Mouse (Mus musculus): ENCODE results near the gene Rai2. TPM values are rescaled to one million over a fixed set of nuclear protein-coding genes. Genes with fewer than 3 reads are reported as not detected.
"Not testable (repeated sequence)": the region's sequence is repeated elsewhere in the genome, so short reads cannot be mapped to it uniquely, and the experiment has no call there.

Gene Rai2
- polyA plus RNA-seq, 1 experiment from 2014 or later: 4.0 TPM

GRCm38 (mm10) chrX:161745296-161745695, 28.4 kb downstream of the Rai2 start:
- Histone ChIP-seq H3K27me3 (ENCODE audit: control insufficient read depth, insufficient read depth, low read length) (no peaks in the 10 kb centered on the region), H3K9me3 (ENCODE audit: control insufficient read depth, low read length) (no peaks in the 10 kb centered on the region), H3K36me3 (ENCODE audit: control insufficient read depth, insufficient read depth, low read length) (no peaks in the 10 kb centered on the region), H3K9ac (ENCODE audit: low read length) (no peak overlapping the region), H3K4me1 (ENCODE audit: control insufficient read depth in 2 of 2, insufficient read depth in 2 of 2, low read length in 2 of 2) (no peaks in the 10 kb centered on the region), H3K27ac (replicated peaks in 1 of 2; ENCODE audit: control insufficient read depth in 1 of 2, insufficient read depth in 1 of 2, low read depth in 2 of 2, low read length in 2 of 2) (no peak overlapping the region), H3K4me2 (ENCODE audit: low read length) (no peak overlapping the region), H3K4me3 (ENCODE audit: control insufficient read depth in 1 of 2, insufficient read depth in 1 of 2, low read depth in 1 of 2, low read length in 2 of 2) (no peak overlapping the region)
- 71% methylated on average over 3 of the region's 3 CpGs for WGBS
- no peak for ATAC-seq (ENCODE audit: insufficient number of reproducible peaks, insufficient read depth, low FRiP score, low read depth)

DNA sequence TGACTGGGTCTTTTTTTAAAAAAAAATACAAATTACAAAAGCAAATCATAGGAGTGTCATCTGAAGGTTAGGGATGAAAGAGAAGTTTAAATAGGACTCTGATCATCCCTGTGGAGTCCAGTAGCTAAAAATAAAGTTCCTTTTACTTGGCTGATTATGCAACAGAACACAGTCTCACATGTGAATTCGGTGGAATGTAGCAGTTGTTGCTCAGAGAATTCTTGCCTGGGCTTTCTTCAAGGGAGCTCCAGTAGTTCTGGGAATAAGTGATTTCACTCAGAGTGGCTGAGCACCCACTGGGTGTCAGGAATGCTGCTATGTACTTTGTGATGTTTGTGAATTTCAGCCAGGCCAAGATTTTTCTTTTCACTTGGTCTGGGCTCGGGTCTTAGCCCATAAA, 30.5 kb downstream of the Rai2 start:
- H3K9ac ChIP-seq (ENCODE audit: low read length): no peak overlapping the region
- no peak overlapping the region for H3K4me2 ChIP-seq (ENCODE audit: low read length)
- H3K36me3 ChIP-seq (ENCODE audit: control insufficient read depth, insufficient read depth, low read length): no peaks in the 10 kb centered on the region
- 61% methylated on average over 2 of the region's 2 CpGs for WGBS
- ATAC-seq (ENCODE audit: insufficient number of reproducible peaks, insufficient read depth, low FRiP score, low read depth): no peak
- no peaks in the 10 kb centered on the region for H3K4me1 ChIP-seq (ENCODE audit: control insufficient read depth in 2 of 2, insufficient read depth in 2 of 2, low read length in 2 of 2)
- no peak overlapping the region for H3K27ac ChIP-seq (replicated peaks in 1 of 2; ENCODE audit: control insufficient read depth in 1 of 2, insufficient read depth in 1 of 2, low read depth in 2 of 2, low read length in 2 of 2)
- H3K4me3 ChIP-seq (ENCODE audit: control insufficient read depth in 1 of 2, insufficient read depth in 1 of 2, low read depth in 1 of 2, low read length in 2 of 2): no peak overlapping the region
- H3K27me3 ChIP-seq (ENCODE audit: control insufficient read depth, insufficient read depth, low read length): no peaks in the 10 kb centered on the region
- no peaks in the 10 kb centered on the region for H3K9me3 ChIP-seq (ENCODE audit: control insufficient read depth, low read length)

- Histone ChIP-seq H3K4me1 (ENCODE audit: control insufficient read depth in 2 of 2, insufficient read depth in 2 of 2, low read length in 2 of 2) (no peaks in the 10 kb centered on the region), H3K27me3 (ENCODE audit: control insufficient read depth, insufficient read depth, low read length) (0 out of 2 replicates have a peak, but pooled peaks cover 2% of the 10 kb centered on the region), H3K36me3 (ENCODE audit: control insufficient read depth, insufficient read depth, low read length) (no peaks in the 10 kb centered on the region), H3K27ac (replicated peaks in 1 of 2; ENCODE audit: control insufficient read depth in 1 of 2, insufficient read depth in 1 of 2, low read depth in 2 of 2, low read length in 2 of 2) (no peak overlapping the region), H3K9ac (ENCODE audit: low read length) (no peak overlapping the region), H3K4me3 (ENCODE audit: control insufficient read depth in 1 of 2, insufficient read depth in 1 of 2, low read depth in 1 of 2, low read length in 2 of 2) (no peak overlapping the region), H3K9me3 (ENCODE audit: control insufficient read depth, low read length) (no peaks in the 10 kb centered on the region), H3K4me2 (ENCODE audit: low read length) (no peak overlapping the region)
- ATAC-seq (ENCODE audit: insufficient number of reproducible peaks, insufficient read depth, low FRiP score, low read depth): no peak
- 78% methylated on average over 2 of the region's 2 CpGs for WGBS
Measured at GRCm38 (mm10) chrX:161753514-161753913, 36.6 kb downstream of the Rai2 start.

GRCm38 (mm10) chrX:161776321-161776962, 59.6 kb downstream of the Rai2 start:
- H3K4me1 ChIP-seq (ENCODE audit: control insufficient read depth in 2 of 2, insufficient read depth in 2 of 2, low read length in 2 of 2): no peaks in the 10 kb centered on the region
- H3K36me3 ChIP-seq (ENCODE audit: control insufficient read depth, insufficient read depth, low read length): no peaks in the 10 kb centered on the region
- 65% methylated on average over 12 of the region's 12 CpGs for WGBS

DNA sequence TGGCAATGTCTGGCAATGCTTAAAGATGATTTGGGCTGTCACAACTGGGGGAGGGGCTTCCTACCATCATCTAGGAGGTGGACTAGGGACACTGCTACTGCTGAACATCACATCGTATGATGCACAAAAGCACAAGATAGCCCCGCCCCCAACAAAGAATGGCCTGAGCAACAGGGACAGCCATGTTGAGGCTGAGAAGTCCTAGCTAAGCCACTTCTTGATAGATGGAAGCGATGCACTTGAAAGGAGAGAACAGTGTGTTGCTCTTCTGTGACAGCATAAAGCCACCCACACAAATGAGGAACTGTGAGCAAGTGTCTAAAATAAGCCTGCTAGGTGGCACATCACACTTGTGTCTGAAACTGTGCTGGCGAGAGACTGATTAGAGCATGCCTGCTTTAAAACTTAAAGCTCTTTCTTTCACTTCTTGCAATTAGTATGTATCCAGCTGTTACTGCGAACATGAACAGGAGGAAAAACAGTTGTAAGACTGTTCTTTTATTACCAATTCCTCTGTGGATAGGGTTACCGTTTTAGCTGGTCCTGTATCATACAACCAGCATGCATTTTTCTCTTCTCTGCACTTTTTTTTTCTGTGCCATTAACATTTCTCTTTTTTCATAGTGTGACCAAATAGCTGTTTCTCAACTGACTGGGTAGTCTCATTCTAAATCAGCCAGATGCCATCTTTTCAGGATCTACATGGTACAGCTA, 63.6 kb downstream of the Rai2 start:
- H3K4me3 ChIP-seq (ENCODE audit: control insufficient read depth in 1 of 2, insufficient read depth in 1 of 2, low read depth in 1 of 2, low read length in 2 of 2): no peak overlapping the region
- no peak overlapping the region for H3K27ac ChIP-seq (replicated peaks in 1 of 2; ENCODE audit: control insufficient read depth in 1 of 2, insufficient read depth in 1 of 2, low read depth in 2 of 2, low read length in 2 of 2)
- no peak for ATAC-seq (ENCODE audit: insufficient number of reproducible peaks, insufficient read depth, low FRiP score, low read depth)
- 62% methylated on average over 6 of the region's 6 CpGs for WGBS
- no peak overlapping the region for H3K9ac ChIP-seq (ENCODE audit: low read length)
- H3K9me3 ChIP-seq (ENCODE audit: control insufficient read depth, low read length): no peaks in the 10 kb centered on the region
- H3K4me1 ChIP-seq (ENCODE audit: control insufficient read depth in 2 of 2, insufficient read depth in 2 of 2, low read length in 2 of 2): no peaks in the 10 kb centered on the region
- no peak overlapping the region for H3K4me2 ChIP-seq (ENCODE audit: low read length)
- no peaks in the 10 kb centered on the region for H3K36me3 ChIP-seq (ENCODE audit: control insufficient read depth, insufficient read depth, low read length)
- H3K27me3 ChIP-seq (ENCODE audit: control insufficient read depth, insufficient read depth, low read length): no peaks in the 10 kb centered on the region

More at GRCm38 (mm10) chrX:161776321-161776962, 59.6 kb downstream of the Rai2 start:
- no peaks in the 10 kb centered on the region for H3K9me3 ChIP-seq (ENCODE audit: control insufficient read depth, low read length)
- no peak overlapping the region for H3K4me3 ChIP-seq (ENCODE audit: control insufficient read depth in 1 of 2, insufficient read depth in 1 of 2, low read depth in 1 of 2, low read length in 2 of 2)
- H3K27me3 ChIP-seq (ENCODE audit: control insufficient read depth, insufficient read depth, low read length): no peaks in the 10 kb centered on the region
- H3K27ac ChIP-seq (replicated peaks in 1 of 2; ENCODE audit: control insufficient read depth in 1 of 2, insufficient read depth in 1 of 2, low read depth in 2 of 2, low read length in 2 of 2): no peak overlapping the region
- no peak for ATAC-seq (ENCODE audit: insufficient number of reproducible peaks, insufficient read depth, low FRiP score, low read depth)
- H3K4me2 ChIP-seq (ENCODE audit: low read length): no peak overlapping the region
- no peak overlapping the region for H3K9ac ChIP-seq (ENCODE audit: low read length)

- H3K9ac ChIP-seq (ENCODE audit: low read length): no peak overlapping the region
- no peaks in the 10 kb centered on the region for H3K27me3 ChIP-seq (ENCODE audit: control insufficient read depth, insufficient read depth, low read length)
- no peak overlapping the region for H3K27ac ChIP-seq (replicated peaks in 1 of 2; ENCODE audit: control insufficient read depth in 1 of 2, insufficient read depth in 1 of 2, low read depth in 2 of 2, low read length in 2 of 2)
- ATAC-seq (ENCODE audit: insufficient number of reproducible peaks, insufficient read depth, low FRiP score, low read depth): no peak
- H3K4me2 ChIP-seq (ENCODE audit: low read length): no peak overlapping the region
- H3K4me1 ChIP-seq (ENCODE audit: control insufficient read depth in 2 of 2, insufficient read depth in 2 of 2, low read length in 2 of 2): no peaks in the 10 kb centered on the region
- H3K36me3 ChIP-seq (ENCODE audit: control insufficient read depth, insufficient read depth, low read length): no peaks in the 10 kb centered on the region
- H3K9me3 ChIP-seq (ENCODE audit: control insufficient read depth, low read length): no peaks in the 10 kb centered on the region
- no peak overlapping the region for H3K4me3 ChIP-seq (ENCODE audit: control insufficient read depth in 1 of 2, insufficient read depth in 1 of 2, low read depth in 1 of 2, low read length in 2 of 2)
- 19% methylated on average over 6 of the region's 6 CpGs for WGBS
Measured at GRCm38 (mm10) chrX:161790182-161790581, 73.3 kb downstream of the Rai2 start.

- not testable (repeated sequence) for H3K27ac ChIP-seq (replicated peaks in 1 of 2; ENCODE audit: control insufficient read depth in 1 of 2, insufficient read depth in 1 of 2, low read depth in 2 of 2, low read length in 2 of 2); H3K36me3 ChIP-seq (ENCODE audit: control insufficient read depth, insufficient read depth, low read length); ATAC-seq (ENCODE audit: insufficient number of reproducible peaks, insufficient read depth, low FRiP score, low read depth); H3K27me3 ChIP-seq (ENCODE audit: control insufficient read depth, insufficient read depth, low read length); H3K4me2 ChIP-seq (ENCODE audit: low read length); H3K4me3 ChIP-seq (ENCODE audit: control insufficient read depth in 1 of 2, insufficient read depth in 1 of 2, low read depth in 1 of 2, low read length in 2 of 2); H3K4me1 ChIP-seq (ENCODE audit: control insufficient read depth in 2 of 2, insufficient read depth in 2 of 2, low read length in 2 of 2); H3K9me3 ChIP-seq (ENCODE audit: control insufficient read depth, low read length); H3K9ac ChIP-seq (ENCODE audit: low read length)
- 21% methylated on average over 2 of the region's 2 CpGs for WGBS
Measured at GRCm38 (mm10) chrX:161826186-161826585, 109.3 kb downstream of the Rai2 start.
